Mouse (Mus musculus): ENCODE measurements around the gene Fam76a.

The Fam76a gene

DNA sequence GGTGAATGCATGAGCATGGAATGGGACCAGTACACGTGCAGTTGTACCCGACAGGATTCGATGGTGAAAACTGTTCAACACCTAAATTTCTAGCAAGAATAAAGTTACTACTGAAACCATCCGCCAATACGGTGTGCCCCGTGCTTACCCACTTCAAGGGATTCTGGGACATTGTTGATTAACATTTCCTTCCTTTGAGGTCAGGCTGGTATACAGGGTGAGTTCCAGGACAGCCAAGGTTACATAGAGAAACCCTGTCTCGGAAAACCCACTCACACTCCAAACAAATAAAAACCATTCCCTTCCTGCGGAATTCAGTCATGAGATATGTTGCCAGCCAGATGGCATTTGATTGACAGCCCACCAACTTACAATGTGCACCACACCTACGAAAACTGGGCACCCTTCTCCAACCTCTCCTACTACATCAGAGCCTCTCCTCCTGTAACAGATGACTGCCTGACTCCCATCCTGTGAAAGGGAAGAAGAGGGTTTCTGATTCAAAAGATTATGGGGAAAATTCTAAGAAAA lies 37.4 kb downstream of the Fam76a start:
- DNase-seq (ENCODE audit: low spot score), result no peak

DNA sequence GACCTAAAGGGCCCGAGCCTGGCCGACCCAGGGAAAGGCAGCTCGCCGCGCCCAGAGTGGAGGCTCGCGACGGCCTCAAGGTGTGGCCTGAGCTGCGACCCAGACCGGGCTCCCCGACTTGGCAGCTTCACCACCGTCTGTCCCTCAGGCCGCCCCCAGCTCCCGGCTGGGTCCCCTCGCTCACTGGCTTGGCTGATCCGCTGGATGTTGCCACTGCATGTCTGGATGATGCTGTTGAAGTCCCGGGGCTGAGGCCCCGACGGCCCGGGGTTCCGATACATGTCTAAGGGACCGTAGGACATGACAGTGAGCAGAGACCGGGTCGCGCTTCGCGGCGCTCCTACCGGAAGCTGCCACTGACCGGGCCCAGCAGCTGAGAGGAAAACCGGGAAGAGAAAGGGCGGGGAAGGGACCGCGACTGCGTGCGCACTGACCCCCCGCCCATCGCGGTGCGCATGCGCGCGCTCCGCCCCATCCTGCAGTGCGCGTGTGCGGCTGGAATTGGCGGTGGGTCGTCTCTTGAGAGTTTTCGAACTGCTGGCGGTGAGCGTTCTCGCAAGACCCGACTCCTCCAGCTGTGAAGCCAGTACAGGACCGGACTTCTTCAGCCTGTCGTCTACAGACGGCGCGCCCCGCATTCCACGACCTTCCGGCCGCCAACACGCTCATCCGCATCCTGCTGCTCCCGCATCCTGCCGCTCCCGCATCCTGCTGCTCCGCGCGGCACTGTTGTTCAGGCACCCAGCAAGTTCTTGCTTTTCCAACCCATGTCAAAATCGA lies 38.1 kb downstream of the Fam76a start, which contains the start of gene Stx12:
Gene Stx12 (minus strand): TSS at position 446 of the 780 bp plus-strand sequence.
- DNase-seq (ENCODE audit: low spot score), result peak; percentile 79

DNA sequence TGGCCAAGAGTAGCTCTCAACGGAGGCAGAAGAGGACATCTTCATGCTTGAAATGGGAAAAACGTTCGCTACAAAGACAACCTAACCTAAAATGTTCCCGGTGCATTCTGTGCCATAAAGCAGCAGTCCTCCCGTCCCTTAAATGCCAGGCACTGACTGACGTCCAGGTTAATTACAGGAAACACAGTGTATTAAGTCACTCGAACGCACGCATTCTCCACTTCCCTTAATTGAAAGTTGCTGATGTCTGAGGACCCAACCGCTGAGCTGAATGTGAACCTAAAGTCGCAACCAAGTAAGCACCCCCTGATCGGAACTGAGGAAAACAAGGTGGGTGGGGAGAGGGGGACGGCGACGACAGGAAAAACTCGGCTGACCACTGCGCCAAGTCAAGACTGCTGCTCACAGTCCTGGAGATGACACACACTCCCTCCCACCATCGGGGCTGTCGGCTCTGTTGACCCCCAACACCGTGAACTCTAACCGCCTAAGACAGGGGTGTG lies 38.7 kb downstream of the Fam76a start:
- no peak for DNase-seq (ENCODE audit: low spot score)

DNA sequence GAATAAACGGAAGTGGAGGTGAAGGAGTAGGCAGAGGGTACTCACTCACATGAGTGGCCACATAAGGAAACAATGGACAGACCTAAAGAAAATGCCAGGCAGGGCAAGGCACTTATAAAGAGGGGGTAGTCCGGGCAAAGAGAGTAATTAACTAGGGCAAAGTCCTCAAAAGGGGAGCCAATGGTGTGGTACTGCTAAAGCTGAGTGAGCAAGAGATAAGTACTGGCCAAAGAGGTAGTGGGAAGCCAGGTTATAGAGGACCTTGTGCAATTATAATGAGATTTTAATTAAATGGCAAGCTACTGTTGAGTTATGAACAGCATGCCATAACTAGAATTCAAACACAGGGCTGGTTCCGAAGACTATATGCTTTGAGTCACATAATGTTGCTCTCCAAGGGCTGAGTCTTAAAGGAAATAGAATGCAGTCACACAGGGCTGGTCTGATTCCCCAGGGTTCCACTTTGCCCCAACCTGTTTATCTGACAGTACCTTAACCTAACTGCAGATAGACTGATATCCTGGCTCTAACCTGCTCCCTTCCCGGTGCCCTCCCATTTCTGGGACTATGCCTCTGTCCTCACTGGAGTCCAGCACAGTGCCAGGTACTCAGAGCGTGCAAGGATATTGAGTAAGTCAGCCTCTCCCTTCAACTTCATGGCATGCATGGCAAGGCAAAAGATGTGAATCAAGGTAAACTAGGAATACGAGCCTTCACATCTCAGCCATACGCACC lies 47.8 kb downstream of the Fam76a start:
- no peak for DNase-seq (ENCODE audit: low spot score)

DNA sequence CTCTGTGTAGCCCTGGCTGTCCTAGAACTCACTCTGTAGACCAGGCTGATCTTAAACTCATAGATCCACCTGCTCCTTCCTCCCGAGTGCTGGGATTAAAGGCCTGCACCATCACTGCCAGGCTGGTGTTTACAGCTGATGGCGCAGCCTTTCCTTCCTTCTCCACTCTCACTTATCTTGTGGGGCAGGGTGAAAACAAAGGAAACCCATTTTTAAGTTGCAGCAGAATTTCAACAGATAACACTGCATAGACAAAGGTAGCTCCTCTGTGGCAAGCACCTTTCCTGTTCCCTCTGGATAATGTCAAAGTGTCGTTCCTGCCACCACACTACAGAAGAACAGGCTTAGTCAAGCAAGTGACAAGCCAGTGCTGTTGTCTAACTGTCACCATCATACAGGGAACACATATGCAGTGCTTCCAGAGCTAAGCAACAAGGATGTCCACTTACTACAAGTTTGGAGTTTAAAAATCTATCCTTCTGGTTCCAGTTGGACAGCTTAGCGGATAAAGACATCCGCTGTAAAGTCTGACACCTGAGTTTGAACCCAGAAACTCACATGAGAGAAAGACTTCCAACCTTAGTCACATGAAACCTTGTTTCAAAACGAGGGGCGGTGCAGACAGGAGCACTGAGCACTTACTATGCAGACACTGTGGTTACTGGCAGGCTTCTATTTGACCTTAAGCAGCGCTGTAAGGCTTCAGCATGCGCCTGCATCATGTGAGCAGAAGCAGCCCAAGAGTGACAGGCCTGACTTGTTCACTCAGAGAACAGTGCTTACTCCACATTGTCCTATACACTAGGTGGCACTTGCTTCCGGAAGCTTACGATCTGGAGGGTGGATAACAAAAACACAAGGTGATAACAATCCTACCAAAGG lies 48.6 kb downstream of the Fam76a start:
- no peak for DNase-seq (ENCODE audit: low spot score)

DNA sequence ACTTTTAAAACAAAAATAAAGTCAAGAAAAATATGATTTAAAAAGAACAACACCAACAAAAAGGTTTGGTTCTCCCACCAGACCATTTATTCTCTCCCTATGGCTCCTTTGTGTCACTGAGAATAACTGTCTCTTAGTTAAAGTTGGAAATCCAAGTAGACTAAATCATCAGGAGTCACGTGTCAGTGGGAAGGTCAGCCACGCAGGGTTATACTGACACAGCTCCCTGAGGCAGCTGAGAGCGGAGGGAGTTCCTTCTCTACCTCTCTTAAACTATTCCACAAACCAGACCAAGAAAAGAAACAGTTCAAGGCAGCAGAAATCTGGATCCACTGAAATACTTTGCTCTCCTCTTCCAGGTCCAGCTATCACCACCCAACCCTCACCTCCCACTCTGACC lies 51.2 kb downstream of the Fam76a start:
- DNase-seq (ENCODE audit: low spot score), result no peak

DNA sequence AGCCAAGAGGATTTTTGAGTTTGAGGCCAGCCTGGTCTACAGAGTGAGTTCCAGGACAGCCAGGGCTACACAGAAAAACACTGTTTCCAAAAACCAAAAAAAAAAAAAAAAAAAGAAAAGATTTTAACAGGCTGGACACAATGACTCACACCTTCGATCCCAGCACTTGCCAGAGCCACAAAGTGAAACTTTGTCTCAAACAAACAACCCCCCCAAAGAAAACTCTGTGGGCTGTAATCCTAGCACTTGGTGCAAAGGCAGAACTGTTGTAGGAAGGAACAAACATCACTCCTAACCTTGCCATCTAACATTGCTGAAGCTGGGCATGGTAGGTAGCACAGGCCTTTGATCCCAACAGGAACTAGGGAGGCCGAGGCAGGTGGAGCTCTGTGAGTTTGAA lies 57.5 kb downstream of the Fam76a start:
- no peak for DNase-seq (ENCODE audit: low spot score)

DNA sequence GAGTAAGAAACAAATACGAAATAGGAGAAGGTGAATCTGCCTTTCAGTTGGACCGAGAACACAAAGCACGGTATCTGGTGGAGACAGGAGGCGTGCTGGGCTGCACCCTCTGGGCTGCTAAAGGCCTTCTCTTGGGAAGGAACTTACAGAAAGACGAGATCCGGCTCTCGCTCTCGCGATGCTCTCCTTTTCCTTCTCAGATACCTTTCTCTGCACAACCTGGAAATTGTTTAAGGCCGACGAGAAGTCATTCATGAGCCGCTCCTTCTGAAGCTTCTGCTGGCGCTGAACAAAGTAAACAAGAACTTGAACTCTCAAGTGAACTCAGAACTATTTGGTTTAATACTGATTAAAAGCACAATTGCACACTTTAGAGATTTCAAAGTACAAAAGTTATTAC lies 59.3 kb downstream of the Fam76a start:
- no peak for DNase-seq (ENCODE audit: low spot score)

DNA sequence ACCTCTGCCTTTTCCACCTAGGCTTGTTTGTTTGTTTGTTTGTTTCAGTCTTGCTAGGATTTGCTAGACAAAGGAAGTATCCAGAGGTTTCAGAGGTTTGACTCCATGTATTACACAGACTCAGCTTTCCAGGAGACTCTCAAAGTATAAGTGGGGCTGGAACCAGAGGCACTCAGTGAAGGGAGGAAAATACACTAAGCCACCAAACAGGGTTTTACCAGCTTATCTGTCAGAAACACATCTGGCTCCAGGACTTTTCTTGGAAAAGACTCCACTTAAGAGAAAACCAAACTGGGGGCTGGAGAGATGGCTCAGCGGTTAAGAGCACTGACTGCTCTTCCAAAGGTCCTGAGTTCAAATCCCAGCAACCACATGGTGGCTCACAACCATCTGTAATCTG lies 61.5 kb downstream of the Fam76a start:
- no peak for DNase-seq (ENCODE audit: low spot score)
